Mouse (Mus musculus): Measurements from ENCODE around the gene Cdh1. TPM values are rescaled to one million over a fixed set of nuclear protein-coding genes. Genes with fewer than 3 reads are reported as not detected.

The Cdh1 gene
- polyA plus RNA-seq, 1 experiment from 2014 or later, result 11.5 TPM

DNA sequence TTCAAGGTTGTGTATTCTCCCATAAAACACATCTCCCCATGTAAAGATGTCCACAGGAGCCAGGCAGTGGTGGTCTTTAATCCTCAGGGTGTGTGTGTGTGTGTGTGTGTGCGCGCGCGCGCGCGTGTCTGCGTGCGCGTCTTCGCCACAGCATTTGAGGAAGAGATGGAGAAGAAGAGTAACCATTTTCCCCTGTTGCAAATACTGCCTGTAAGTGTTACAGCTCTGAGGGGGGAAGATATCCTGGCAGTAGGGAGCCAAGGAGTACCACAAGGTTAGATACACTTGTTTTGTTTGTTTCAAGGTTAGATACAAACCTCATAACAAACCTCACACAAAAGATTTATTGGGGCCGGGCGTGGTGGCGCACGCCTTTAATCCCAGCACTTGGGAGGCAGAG is 71.2 kb downstream of the Cdh1 start:
- H3K9me3 ChIP-seq (ENCODE audit: control insufficient read depth, low read length), result no peaks in the 10 kb centered on the region
- 98% methylated on average over 15 of the region's 15 CpGs for WGBS
- no peak overlapping the region for H3K4me2 ChIP-seq (ENCODE audit: low read depth, severe bottlenecking)
- H3K27ac ChIP-seq (replicated peaks; ENCODE audit: low read depth, low read length), result no peak overlapping the region
- ATAC-seq (ENCODE audit: insufficient number of reproducible peaks, low FRiP score, low TSS enrichment, low read depth) (no peak), DNase-seq (ENCODE audit: low spot score) (no peak)
- no peak overlapping the region for H3K4me3 ChIP-seq (ENCODE audit: low read depth, low read length)
- H3K9ac ChIP-seq (ENCODE audit: low read length), result no peak overlapping the region
- no peaks in the 10 kb centered on the region for H3K36me3 ChIP-seq (ENCODE audit: control insufficient read depth, insufficient read depth, low read length)
- no peaks in the 10 kb centered on the region for H3K4me1 ChIP-seq (ENCODE audit: control insufficient read depth, insufficient read depth, low read length)
- no peaks in the 10 kb centered on the region for H3K27me3 ChIP-seq (ENCODE audit: control insufficient read depth, insufficient read depth, low read length)

DNA sequence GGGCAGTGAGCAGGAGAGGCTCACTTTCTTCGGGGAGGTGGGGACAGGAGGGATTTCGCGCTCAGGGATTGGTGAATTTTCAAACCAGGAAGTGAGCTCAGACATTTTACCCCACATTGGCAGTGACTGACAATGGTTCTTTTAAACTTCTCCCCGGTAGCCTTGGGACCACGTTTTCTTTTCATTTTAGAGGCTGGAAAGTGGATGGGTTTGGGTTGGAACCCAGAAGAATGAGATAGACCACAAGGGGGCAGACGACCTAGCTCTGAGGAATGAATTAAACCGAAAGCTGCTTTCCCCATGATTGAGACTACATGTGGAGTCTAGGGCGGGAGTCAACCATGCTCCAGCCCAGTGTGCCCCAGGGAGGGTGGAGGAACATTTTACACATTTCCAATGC is 71.7 kb downstream of the Cdh1 start:
- Histone ChIP-seq H3K4me2 (ENCODE audit: low read depth, severe bottlenecking) (no peak overlapping the region), H3K9ac (ENCODE audit: low read length) (no peak overlapping the region), H3K27me3 (ENCODE audit: control insufficient read depth, insufficient read depth, low read length) (no peaks in the 10 kb centered on the region), H3K4me3 (ENCODE audit: low read depth, low read length) (no peak overlapping the region), H3K36me3 (ENCODE audit: control insufficient read depth, insufficient read depth, low read length) (no peaks in the 10 kb centered on the region), H3K27ac (replicated peaks; ENCODE audit: low read depth, low read length) (no peak overlapping the region), H3K4me1 (ENCODE audit: control insufficient read depth, insufficient read depth, low read length) (no peaks in the 10 kb centered on the region), H3K9me3 (ENCODE audit: control insufficient read depth, low read length) (no peaks in the 10 kb centered on the region)
- DNase-seq (ENCODE audit: low spot score), result no peak
- no peak for ATAC-seq (ENCODE audit: insufficient number of reproducible peaks, low FRiP score, low TSS enrichment, low read depth)
- 81% methylated on average over 8 of the region's 8 CpGs for WGBS

DNA sequence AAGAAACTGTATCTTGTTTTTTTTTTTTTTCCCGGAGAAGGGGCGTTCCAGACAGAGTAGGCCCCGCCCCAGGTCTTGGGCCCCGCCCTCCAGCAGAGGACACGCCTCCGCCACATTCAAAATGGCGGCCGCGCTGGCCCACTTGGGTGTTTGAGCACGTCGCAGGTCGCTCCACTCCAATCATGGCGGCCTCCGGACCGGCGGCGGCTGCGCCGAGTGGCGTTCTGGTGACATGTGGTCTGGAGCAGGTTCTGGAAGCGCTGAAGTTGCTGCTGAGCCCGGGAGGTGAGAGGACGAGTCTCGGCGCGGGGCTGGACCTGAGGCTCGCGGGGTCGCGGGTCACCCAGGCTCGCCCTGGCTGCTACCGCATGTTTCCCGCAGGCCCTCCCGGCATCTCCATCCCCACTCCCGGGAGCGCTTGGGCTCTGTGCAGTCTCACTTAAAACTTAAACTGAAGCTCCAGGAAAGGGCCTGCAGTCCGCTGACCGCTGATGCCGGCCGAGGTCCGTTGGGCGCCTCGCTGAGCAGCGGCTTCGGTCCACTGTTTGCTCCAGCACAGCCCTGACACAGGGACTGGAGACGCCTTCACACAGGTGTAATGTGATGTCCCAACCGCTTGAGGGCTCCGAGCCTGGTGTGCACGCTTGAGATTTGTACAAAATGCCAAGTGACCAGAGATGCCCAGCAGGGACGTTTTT is 80.0 kb downstream of the Cdh1 start, which contains the start of gene Tango6:
Gene Tango6 (plus strand): TSS at position 98 of the 698 bp plus-strand sequence.
- Histone ChIP-seq H3K27ac (replicated peaks; ENCODE audit: low read depth, low read length) (peak within 1 kb of the TSS; percentile 87), H3K9ac (ENCODE audit: low read length) (peak within 1 kb of the TSS; percentile 79), H3K4me2 (ENCODE audit: low read depth, severe bottlenecking) (peak within 1 kb of the TSS; percentile 42), H3K9me3 (ENCODE audit: control insufficient read depth, low read length) (no peaks in the 10 kb centered on the region), H3K27me3 (ENCODE audit: control insufficient read depth, insufficient read depth, low read length) (no peaks in the 10 kb centered on the region), H3K36me3 (ENCODE audit: control insufficient read depth, insufficient read depth, low read length) (no peaks in the 10 kb centered on the region), H3K4me1 (ENCODE audit: control insufficient read depth, insufficient read depth, low read length) (peaks cover 11% of the 10 kb centered on the region; the same call in 1 of the 2 replicates), H3K4me3 (ENCODE audit: low read depth, low read length) (peak within 1 kb of the TSS; percentile 71)
- ATAC-seq (ENCODE audit: insufficient number of reproducible peaks, low FRiP score, low TSS enrichment, low read depth) (peak; percentile 96), DNase-seq (ENCODE audit: low spot score) (peak; percentile 93)
- under 1% methylated on average over 50 of the region's 50 CpGs for WGBS

DNA sequence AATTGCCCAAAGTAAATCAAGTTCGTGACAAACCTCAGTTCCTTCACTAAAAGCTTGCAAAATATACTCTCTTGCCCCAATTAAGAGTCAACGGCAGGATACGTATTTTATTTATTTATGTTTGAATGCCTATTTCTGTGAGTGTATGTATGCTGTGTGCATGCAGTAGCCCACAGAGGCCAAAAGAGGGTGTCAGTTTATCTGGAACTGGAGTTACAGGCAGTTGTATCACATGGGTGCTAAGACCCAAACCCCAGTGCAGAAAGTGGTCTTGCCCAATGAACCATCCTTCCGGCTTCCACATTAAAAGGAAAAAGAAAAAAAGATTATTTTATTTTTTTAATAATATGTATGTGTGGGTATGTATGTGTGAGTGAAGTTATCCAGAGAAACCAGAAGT is 81.2 kb downstream of the Cdh1 start:
- H3K9ac ChIP-seq (ENCODE audit: low read length), result no peak overlapping the region
- ATAC-seq (ENCODE audit: insufficient number of reproducible peaks, low FRiP score, low TSS enrichment, low read depth) (no peak), DNase-seq (ENCODE audit: low spot score) (no peak)
- H3K27me3 ChIP-seq (ENCODE audit: control insufficient read depth, insufficient read depth, low read length), result no peaks in the 10 kb centered on the region
- no peak overlapping the region for H3K4me2 ChIP-seq (ENCODE audit: low read depth, severe bottlenecking)
- 94% methylated on average over 4 of the region's 4 CpGs for WGBS
- H3K27ac ChIP-seq (replicated peaks; ENCODE audit: low read depth, low read length), result no peak overlapping the region
- no peaks in the 10 kb centered on the region for H3K36me3 ChIP-seq (ENCODE audit: control insufficient read depth, insufficient read depth, low read length)
- H3K4me3 ChIP-seq (ENCODE audit: low read depth, low read length), result no peak overlapping the region
- H3K4me1 ChIP-seq (ENCODE audit: control insufficient read depth, insufficient read depth, low read length), result peaks cover 11% of the 10 kb centered on the region; the same call in 1 of the 2 replicates
- no peaks in the 10 kb centered on the region for H3K9me3 ChIP-seq (ENCODE audit: control insufficient read depth, low read length)

DNA sequence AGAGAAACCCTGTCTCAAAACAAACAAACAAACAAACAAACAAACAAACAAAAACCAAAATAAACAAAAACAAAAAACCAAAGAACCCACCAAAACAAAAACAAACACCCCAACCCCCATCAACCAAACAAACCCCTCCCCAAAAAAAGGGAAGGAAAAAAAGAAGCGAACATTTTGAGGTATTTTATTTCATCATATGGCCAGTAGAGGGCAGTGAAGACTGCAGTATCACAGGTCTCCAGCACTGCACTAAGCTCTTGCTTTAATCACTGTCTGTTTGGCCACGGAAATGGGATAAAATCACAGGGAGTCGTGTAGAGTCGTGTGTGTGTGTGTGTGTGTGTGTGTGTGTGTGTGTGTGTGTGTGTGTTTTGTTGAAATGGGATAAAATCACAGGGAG is 84.3 kb downstream of the Cdh1 start:
- Histone ChIP-seq H3K27ac (replicated peaks; ENCODE audit: low read depth, low read length) (no peak overlapping the region), H3K4me1 (ENCODE audit: control insufficient read depth, insufficient read depth, low read length) (peaks cover 11% of the 10 kb centered on the region; the same call in 1 of the 2 replicates), H3K27me3 (ENCODE audit: control insufficient read depth, insufficient read depth, low read length) (no peaks in the 10 kb centered on the region), H3K4me3 (ENCODE audit: low read depth, low read length) (no peak overlapping the region), H3K9ac (ENCODE audit: low read length) (no peak overlapping the region), H3K9me3 (ENCODE audit: control insufficient read depth, low read length) (no peaks in the 10 kb centered on the region), H3K36me3 (ENCODE audit: control insufficient read depth, insufficient read depth, low read length) (no peaks in the 10 kb centered on the region; the same call in 1 of the 2 replicates), H3K4me2 (ENCODE audit: low read depth, severe bottlenecking) (no peak overlapping the region)
- DNase-seq (ENCODE audit: low spot score), result no peak
- WGBS, result 6% methylated on average over 4 of the region's 4 CpGs
- no peak for ATAC-seq (ENCODE audit: insufficient number of reproducible peaks, low FRiP score, low TSS enrichment, low read depth)

DNA sequence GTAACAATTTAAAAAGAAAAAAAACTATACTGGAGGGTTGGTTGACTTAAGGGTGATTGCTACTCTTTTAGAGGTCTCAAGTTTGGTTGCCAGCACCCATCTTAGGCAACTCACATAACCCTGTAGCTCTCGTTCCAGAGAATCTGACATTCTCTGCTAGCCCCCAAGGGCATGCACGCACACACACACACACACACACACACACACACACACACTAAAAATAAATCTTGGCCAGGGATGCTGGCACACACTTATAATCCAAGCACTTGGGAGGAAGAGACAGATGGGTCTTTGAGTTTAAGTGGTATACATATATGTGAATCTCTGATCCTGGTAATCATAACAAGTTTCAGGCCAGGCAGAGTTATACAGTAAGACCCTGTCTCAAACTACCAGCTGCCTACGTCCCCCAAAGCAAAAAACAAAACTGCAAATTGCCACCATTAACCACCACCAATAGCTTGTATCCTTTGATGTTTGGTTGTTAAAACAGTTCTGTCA is 94.6 kb downstream of the Cdh1 start:
- Histone ChIP-seq H3K9ac (ENCODE audit: low read length) (no peak overlapping the region), H3K9me3 (ENCODE audit: control insufficient read depth, low read length) (no peaks in the 10 kb centered on the region), H3K27ac (replicated peaks; ENCODE audit: low read depth, low read length) (no peak overlapping the region), H3K4me2 (ENCODE audit: low read depth, severe bottlenecking) (no peak overlapping the region), H3K4me1 (ENCODE audit: control insufficient read depth, insufficient read depth, low read length) (no peaks in the 10 kb centered on the region), H3K27me3 (ENCODE audit: control insufficient read depth, insufficient read depth, low read length) (no peaks in the 10 kb centered on the region), H3K4me3 (ENCODE audit: low read depth, low read length) (no peak overlapping the region), H3K36me3 (ENCODE audit: control insufficient read depth, insufficient read depth, low read length) (peaks cover 4% of the 10 kb centered on the region; the same call in 1 of the 2 replicates)
- DNase-seq (ENCODE audit: low spot score) (no peak), ATAC-seq (ENCODE audit: insufficient number of reproducible peaks, low FRiP score, low TSS enrichment, low read depth) (no peak)
- WGBS, result 77% methylated on average over 3 of the region's 3 CpGs

DNA sequence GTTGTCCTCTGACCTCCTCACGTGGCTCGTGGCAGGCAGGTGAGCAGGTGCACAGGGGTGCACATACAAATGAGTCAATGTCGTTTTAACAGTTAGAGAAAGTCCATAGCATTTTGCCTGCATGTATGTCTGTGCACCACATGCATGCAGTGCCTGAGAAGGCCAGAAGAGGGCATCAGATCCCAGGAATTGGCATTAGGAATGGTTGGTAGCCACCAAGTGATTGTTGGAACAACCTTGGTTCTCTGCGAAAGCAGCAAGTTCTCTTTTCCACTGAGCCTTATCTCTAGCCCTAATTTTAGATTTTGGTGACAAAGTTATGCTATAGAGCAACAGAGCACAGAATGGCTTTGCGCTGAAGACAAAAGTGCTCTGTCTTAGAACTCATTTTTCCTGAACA is 96.4 kb downstream of the Cdh1 start:
- 80% methylated on average over 5 of the region's 5 CpGs for WGBS
- Histone ChIP-seq H3K36me3 (ENCODE audit: control insufficient read depth, insufficient read depth, low read length) (peaks cover 4% of the 10 kb centered on the region; the same call in 1 of the 2 replicates), H3K4me3 (ENCODE audit: low read depth, low read length) (no peak overlapping the region), H3K9me3 (ENCODE audit: control insufficient read depth, low read length) (no peaks in the 10 kb centered on the region), H3K9ac (ENCODE audit: low read length) (no peak overlapping the region), H3K27me3 (ENCODE audit: control insufficient read depth, insufficient read depth, low read length) (no peaks in the 10 kb centered on the region), H3K4me1 (ENCODE audit: control insufficient read depth, insufficient read depth, low read length) (peaks cover 2% of the 10 kb centered on the region; the same call in 1 of the 2 replicates), H3K27ac (replicated peaks; ENCODE audit: low read depth, low read length) (no peak overlapping the region), H3K4me2 (ENCODE audit: low read depth, severe bottlenecking) (no peak overlapping the region)
- DNase-seq (ENCODE audit: low spot score), result peak; percentile 83
- no peak for ATAC-seq (ENCODE audit: insufficient number of reproducible peaks, low FRiP score, low TSS enrichment, low read depth)

DNA sequence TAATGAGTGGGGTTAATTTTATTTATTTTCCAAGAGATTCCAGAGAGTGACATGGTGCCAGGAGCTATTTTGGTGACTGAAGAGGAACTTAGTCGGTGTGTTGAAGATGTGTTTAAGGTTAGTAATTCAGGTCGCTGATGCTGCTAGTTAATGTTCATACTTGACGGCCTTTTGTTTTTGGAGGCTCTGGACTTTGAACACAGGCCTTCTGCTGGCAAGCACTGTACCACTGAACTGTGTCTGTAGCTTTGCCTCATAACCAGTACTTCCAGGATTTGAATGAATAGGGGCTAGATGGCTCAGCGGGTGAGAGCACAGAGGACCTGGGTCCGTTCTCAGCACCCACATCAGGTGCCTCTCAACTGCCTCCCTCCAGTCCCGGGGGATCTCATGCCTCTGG is 97.0 kb downstream of the Cdh1 start:
- no peak for DNase-seq (ENCODE audit: low spot score)
- H3K9me3 ChIP-seq (ENCODE audit: control insufficient read depth, low read length), result no peaks in the 10 kb centered on the region
- no peak overlapping the region for H3K4me2 ChIP-seq (ENCODE audit: low read depth, severe bottlenecking)
- H3K4me3 ChIP-seq (ENCODE audit: low read depth, low read length), result no peak overlapping the region
- H3K27me3 ChIP-seq (ENCODE audit: control insufficient read depth, insufficient read depth, low read length), result no peaks in the 10 kb centered on the region
- no peak overlapping the region for H3K27ac ChIP-seq (replicated peaks; ENCODE audit: low read depth, low read length)
- 89% methylated on average over 6 of the region's 6 CpGs for WGBS
- no peak for ATAC-seq (ENCODE audit: insufficient number of reproducible peaks, low FRiP score, low TSS enrichment, low read depth)
- peaks cover 4% of the 10 kb centered on the region; the same call in 1 of the 2 replicates for H3K36me3 ChIP-seq (ENCODE audit: control insufficient read depth, insufficient read depth, low read length)
- no peak overlapping the region for H3K9ac ChIP-seq (ENCODE audit: low read length)
- H3K4me1 ChIP-seq (ENCODE audit: control insufficient read depth, insufficient read depth, low read length), result peaks cover 6% of the 10 kb centered on the region; the same call in 1 of the 2 replicates
